Mouse (Mus musculus) lung, postnatal 4 days (tissue): ENCODE measurements around the gene Atxn2l.
"Not testable (repeated sequence)": the region's sequence is repeated elsewhere in the genome, so short reads cannot be mapped to it uniquely, and the experiment has no call there.

Experiments
- DNase-seq, 2 experiments: peaks; one replicate each; pipeline ENCODE4 v3.0.0; 2021

The Atxn2l gene

GRCm38 (mm10) chr7:126487617-126488385 is 15.4 kb downstream of the Atxn2l start:
- not testable (repeated sequence) for DNase-seq

- peak; percentile 96 to 98 for DNase-seq
Observed at GRCm38 (mm10) chr7:126487052-126487483, 16.2 kb downstream of the Atxn2l start, which contains the start of gene Tufm. Tufm (plus strand) TSS chr7:126487361.

GRCm38 (mm10) chr7:126482392-126482871 is 20.8 kb downstream of the Atxn2l start:
- DNase-seq: peak; percentile 91 to 96

- no peak for DNase-seq
Observed at GRCm38 (mm10) chr7:126481699-126482098, 21.5 kb downstream of the Atxn2l start.

- peak; percentile 92 to 94 for DNase-seq
Observed at GRCm38 (mm10) chr7:126474993-126475581, 28.1 kb downstream of the Atxn2l start, which contains the start of gene Sh2b1. Sh2b1 (minus strand) TSS chr7:126475424.

GRCm38 (mm10) chr7:126474486-126474955 is 28.7 kb downstream of the Atxn2l start:
- DNase-seq: no peak

- DNase-seq: no peak
Observed at GRCm38 (mm10) chr7:126473470-126474086, 29.7 kb downstream of the Atxn2l start.

GRCm38 (mm10) chr7:126472713-126473112 is 30.5 kb downstream of the Atxn2l start:
- DNase-seq: no peak

- DNase-seq: no peak
Observed at GRCm38 (mm10) chr7:126472306-126472705, 30.9 kb downstream of the Atxn2l start.

- DNase-seq: no peak
Observed at GRCm38 (mm10) chr7:126471853-126472252, 31.4 kb downstream of the Atxn2l start.

- DNase-seq: no peak
Observed at GRCm38 (mm10) chr7:126471361-126471760, 31.9 kb downstream of the Atxn2l start.

GRCm38 (mm10) chr7:126470077-126470476 is 33.2 kb downstream of the Atxn2l start:
- DNase-seq: no peak

GRCm38 (mm10) chr7:126467834-126468627 is 35.2 kb downstream of the Atxn2l start:
- DNase-seq: no peak

GRCm38 (mm10) chr7:126467271-126467670 is 36.0 kb downstream of the Atxn2l start:
- peak in 1 of 2 experiments; percentile 60 for DNase-seq

GRCm38 (mm10) chr7:126466707-126467106 is 36.5 kb downstream of the Atxn2l start:
- no peak for DNase-seq

- no peak for DNase-seq
Observed at GRCm38 (mm10) chr7:126466116-126466515, 37.1 kb downstream of the Atxn2l start.

GRCm38 (mm10) chr7:126465246-126466030 is 37.8 kb downstream of the Atxn2l start:
- DNase-seq: no peak

GRCm38 (mm10) chr7:126464836-126465235 is 38.4 kb downstream of the Atxn2l start:
- no peak for DNase-seq

- peak; percentile 43 to 62 for DNase-seq
Observed at GRCm38 (mm10) chr7:126464121-126464520, 39.1 kb downstream of the Atxn2l start.

GRCm38 (mm10) chr7:126463547-126463946 is 39.7 kb downstream of the Atxn2l start:
- no peak for DNase-seq

GRCm38 (mm10) chr7:126463004-126463403 is 40.2 kb downstream of the Atxn2l start, which contains the start of gene Atp2a1:
Atp2a1 (minus strand) TSS chr7:126463108.
- no peak for DNase-seq

GRCm38 (mm10) chr7:126461626-126462025 is 41.6 kb downstream of the Atxn2l start:
- no peak for DNase-seq
